Mouse (Mus musculus) G1E (cell line): ENCODE results near the gene Ephb1.

ENCODE experiments used
- CTCF ChIP-seq: IDR thresholded peaks from 2 replicates; pipeline ENCODE4 v1.5.1; 2012; ENCODE audit warnings: low read depth, low read length, inconsistent platforms, mixed read lengths
- GATA1 ChIP-seq: IDR thresholded peaks from 2 replicates; pipeline ENCODE4 v1.6.1; 2012; ENCODE audit warnings: borderline replicate concordance, low read length, inconsistent platforms, mixed read lengths

- TF ChIP-seq GATA1 = no peak
- TF ChIP-seq CTCF = no peak
Measured at GRCm38 (mm10) chr9:102274016-102274415, 80.5 kb downstream of the Ephb1 start.
